Mouse (Mus musculus) brain, embryonic 14.5 days (tissue): Measurements from ENCODE around the gene Tlr4. TPM values are rescaled to one million over a fixed set of nuclear protein-coding genes. Genes with fewer than 3 reads are reported as not detected.
A peak's percentile ranks its signal among the peaks of the same experiment; 100 is the strongest.

ENCODE experiments used
- DNase-seq: peaks from one replicate; pipeline ENCODE4 v3.0.0-alpha.2; 2011; ENCODE audit warnings: low read depth
- CTCF ChIP-seq: fragments of 200-500 bp; IDR thresholded peaks from 2 replicates; pipeline ENCODE4 v1.5.1; 2012; ENCODE audit warnings: inconsistent platforms, mild to moderate bottlenecking, moderate library complexity, borderline replicate concordance; ENCODE audit not compliant: insufficient read depth, insufficient read length; ENCODE audit errors: extremely low read depth
- POLR2A ChIP-seq: fragments of 200-500 bp; IDR thresholded peaks from 2 replicates; pipeline ENCODE4 v1.6.1; 2012; ENCODE audit warnings: mild to moderate bottlenecking, inconsistent platforms, borderline replicate concordance; ENCODE audit not compliant: poor library complexity, insufficient read depth, insufficient read length, severe bottlenecking; ENCODE audit errors: extremely low read depth
- polyA plus RNA-seq: library from polyadenylated mRNA; depleted of rRNA; stranded (reverse); fragments of >200 nt; gene quantifications from 2 replicates; pipeline ENCODE4 v1.2.3, GENCODE M21; 2012

The Tlr4 gene
- polyA plus RNA-seq, 1 experiment: 0.33 TPM

DNA sequence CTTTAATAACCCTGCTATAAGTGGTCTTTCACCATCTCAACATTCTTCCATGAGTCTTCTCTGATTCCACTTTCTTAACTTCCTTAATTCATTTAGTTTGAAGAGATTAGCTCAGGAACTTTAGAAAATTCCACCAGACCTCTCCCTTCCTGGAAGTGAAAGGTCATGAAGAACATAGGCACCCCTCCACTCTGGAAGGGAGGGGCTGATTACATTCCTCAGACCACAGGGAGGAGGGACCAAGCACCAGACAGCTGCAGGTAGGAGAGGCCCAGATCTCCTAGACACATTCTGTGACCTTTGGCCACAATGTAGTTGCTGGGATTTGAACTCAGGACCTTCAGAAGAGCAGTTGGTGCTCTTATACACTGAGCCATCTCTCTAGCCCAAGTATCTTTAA, 72.7 kb downstream of the Tlr4 start:
- no peak for TF ChIP-seq CTCF
- no peak for TF ChIP-seq POLR2A
- no peak for DNase-seq

GRCm38 (mm10) chr4:66901498-66901897, 74.1 kb downstream of the Tlr4 start:
- DNase-seq: peak; percentile 44

GRCm38 (mm10) chr4:66908376-66908775, 81.0 kb downstream of the Tlr4 start:
- DNase-seq: no peak

More at GRCm38 (mm10) chr4:66901498-66901897, 74.1 kb downstream of the Tlr4 start:
- TF ChIP-seq CTCF (no peak), POLR2A (no peak)

GRCm38 (mm10) chr4:66919630-66920372, 92.4 kb downstream of the Tlr4 start:
- TF ChIP-seq CTCF: no peak
- no peak for TF ChIP-seq POLR2A
- peak; percentile 55 for DNase-seq

More at GRCm38 (mm10) chr4:66908376-66908775, 81.0 kb downstream of the Tlr4 start:
- no peak for TF ChIP-seq POLR2A

GRCm38 (mm10) chr4:66923616-66924276, 96.4 kb downstream of the Tlr4 start:
- peak; percentile 71; the same call in 1 of the 2 replicates for TF ChIP-seq CTCF
- TF ChIP-seq POLR2A: no peak
- peak; percentile 85 for DNase-seq

GRCm38 (mm10) chr4:66926066-66926465, 98.7 kb downstream of the Tlr4 start:
- TF ChIP-seq CTCF (no peak), POLR2A (no peak)
- DNase-seq: peak; percentile 31

DNA sequence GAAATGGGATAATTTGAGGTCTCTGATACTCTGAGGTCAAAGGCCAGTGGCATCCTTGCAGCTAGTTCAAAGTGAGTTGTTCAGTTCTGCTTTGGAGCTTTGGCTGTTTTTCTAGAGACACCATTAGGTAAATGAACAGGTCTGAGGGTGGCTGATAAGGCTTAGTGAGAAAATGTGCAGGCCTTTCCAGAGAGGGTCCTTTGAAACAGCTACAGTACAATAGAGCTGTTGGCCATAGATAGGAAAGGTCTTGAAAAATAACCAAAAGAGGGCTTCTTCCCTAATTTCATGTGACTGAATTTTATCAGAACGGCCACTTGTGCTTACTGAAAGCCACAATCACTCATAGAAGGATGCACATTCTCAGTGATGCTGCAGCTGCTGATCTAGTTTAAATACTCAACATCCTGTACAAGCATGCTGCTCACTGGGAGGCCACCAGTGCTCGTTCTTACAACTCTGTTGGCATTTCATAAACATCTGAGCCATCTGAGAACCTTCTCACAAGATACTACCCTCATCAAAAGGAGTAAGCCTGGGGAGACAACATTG, 100.2 kb downstream of the Tlr4 start:
- no peak for DNase-seq
- no peak for TF ChIP-seq CTCF
- TF ChIP-seq POLR2A: no peak

DNA sequence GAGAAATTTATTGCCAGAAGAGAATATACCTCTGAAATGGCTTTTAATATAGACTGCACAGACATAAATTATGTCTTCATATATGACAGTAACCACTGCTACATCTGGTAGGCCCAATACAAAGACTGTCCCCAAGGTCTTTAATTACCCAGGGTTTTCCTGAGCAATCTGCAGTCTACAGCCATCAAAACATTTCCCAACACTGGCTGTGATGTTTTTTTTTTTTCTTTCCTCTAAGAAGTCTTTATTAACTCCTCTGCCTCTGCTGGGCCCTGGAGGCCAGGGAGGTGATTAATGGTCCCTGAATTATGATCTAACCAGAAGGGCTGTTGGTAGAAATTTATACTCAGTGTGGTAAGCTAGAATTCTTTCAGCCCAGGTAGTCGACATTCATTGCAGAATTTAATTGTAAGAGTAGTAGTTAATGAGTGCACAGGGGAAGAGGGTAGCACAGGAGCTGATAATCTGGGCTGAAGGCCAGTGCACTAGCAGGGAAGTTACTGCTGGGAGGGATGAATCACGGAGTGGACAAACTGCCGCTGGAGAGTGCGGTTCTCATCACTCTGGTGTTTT, 111.2 kb downstream of the Tlr4 start:
- DNase-seq: no peak
- TF ChIP-seq POLR2A (no peak), CTCF (no peak)

DNA sequence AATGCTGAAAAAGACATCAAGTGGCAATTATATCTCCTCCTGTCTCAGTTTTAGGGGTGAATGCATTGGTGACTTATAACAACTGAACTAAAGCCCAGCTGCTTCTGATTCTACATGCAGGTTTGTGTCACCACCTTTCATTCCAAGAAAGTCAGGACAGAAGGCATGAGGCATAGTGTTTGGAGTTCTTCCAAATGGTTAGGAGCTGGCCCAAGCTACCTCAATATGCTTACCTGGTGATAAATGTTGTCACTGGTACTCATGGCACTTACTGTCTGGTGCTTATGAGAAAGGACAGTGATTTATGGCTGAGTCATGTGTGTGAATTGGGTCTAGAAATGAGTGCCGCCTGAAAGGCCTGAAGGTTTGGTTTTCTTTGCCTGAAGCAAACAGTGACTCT, 114.5 kb downstream of the Tlr4 start:
- DNase-seq: no peak
- TF ChIP-seq CTCF: no peak
- TF ChIP-seq POLR2A: no peak

DNA sequence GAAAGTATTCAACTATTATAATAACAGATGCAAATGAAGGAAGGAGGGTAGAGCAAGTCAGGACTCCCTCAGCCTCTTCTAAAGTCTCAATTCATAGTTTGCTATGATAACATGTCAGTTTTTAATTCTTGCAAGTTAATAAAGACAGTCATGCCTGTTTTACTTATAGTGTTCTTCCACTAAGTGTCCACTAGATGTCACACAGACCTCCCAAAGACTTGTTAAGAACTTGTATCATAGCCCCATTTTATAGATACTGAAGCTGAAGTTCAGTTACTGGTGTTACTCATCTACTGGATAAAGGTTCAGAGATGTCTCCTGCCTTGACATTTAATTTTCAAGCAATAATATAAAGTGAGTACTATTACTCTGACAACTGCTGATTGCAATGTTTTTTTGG, 116.3 kb downstream of the Tlr4 start:
- TF ChIP-seq POLR2A (no peak), CTCF (no peak)
- no peak for DNase-seq

DNA sequence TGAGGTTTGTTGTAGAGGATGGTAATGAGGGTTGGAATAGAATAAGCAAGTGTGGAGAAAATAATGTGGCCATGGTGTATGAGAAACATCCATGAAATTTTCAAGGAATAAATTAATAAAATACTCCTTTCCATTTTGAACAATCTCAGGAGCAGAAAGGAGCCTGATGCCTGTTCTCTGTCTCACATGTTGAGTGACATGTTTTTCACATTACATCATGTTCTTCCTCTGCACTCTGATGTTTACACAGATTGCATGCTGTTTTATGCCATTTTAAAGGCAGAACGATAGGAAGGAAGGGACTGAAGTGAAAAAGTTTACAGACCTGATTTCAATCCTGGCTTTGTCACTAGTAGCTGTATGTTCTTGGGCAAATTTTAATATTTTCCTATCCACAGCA, 120.3 kb downstream of the Tlr4 start:
- TF ChIP-seq CTCF (no peak), POLR2A (no peak)
- peak; percentile 21 for DNase-seq

DNA sequence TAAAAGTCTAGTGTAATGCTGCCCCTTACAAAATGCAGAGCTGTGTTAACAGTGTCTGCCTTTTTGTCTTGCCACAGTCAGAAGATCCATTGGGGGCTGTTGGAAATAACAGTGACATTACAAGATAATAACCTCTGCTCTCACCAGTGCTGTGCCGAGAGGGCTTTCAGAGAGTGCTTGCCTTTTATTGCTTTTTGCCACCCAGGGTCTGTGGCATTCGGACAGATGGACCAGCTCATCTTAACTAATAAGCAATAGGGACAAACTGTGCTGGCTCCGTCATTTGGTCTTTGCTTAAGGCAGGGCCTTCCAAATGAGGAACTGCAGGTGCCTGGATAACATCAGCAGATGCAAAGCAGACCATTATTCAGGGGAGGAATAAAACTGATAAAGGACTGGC, 147.5 kb downstream of the Tlr4 start:
- peak; percentile 22 for DNase-seq

More for the DNA sequence above, 147.5 kb downstream of the Tlr4 start:
- TF ChIP-seq CTCF (no peak), POLR2A (no peak)
